Mouse (Mus musculus): ENCODE data around the gene Ppp1ca.

DNA sequence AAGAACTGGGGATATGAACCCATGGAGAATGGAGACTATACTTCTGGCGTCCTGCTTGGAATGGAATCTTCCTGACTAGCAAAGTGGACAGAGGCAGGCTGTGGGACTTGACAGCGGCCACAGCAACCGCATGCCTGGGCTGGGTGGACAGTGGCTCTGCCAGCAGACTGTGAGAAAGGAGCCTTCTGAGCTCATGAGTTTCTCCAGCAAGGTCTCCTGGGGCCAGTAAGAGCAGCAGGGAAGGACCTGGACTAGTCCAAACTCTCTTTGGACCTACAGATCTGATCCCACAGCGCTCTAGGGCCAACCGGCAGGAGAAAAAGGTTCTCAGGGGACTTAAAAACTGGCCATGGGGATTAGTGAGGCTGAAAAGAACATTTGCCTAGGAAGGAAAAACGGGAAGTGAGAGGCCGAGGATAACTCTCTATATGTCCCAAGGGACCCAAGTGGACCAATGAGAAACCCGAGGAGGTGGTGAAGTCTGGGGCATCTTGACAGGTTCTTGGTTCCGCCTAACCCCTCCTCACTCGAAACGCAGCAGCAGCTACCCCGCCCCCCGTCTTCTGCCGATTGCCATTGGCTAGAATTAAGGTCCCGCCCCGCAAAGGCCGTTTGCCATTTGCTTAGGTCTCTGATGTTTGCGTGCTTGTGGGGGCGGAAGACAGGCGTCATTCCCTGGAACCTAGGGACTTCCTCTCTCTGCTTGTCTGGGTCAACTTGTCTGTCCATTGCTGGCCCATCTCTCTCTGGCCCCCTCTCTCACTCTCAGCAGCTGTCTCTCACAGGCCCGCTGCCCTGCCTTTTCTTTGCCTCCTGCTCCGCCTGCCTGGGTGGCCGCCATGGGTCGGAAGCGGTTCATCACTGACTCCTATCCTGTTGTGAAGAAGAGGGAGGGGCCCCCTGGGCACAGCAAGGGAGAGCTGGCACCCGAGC lies 39.7 kb downstream of the Ppp1ca start, which contains the start of gene Pold4:
- no peak for TF ChIP-seq CTCF (IDR thresholded peaks at IDR 0.05; ENCODE audit: low read depth, low read length)
- no peak for TF ChIP-seq TAL1 (conservative IDR thresholded peaks at IDR 0.05; ENCODE audit: low read depth, low read length)
- no peak for TF ChIP-seq GATA1 (IDR thresholded peaks at IDR 0.05; ENCODE audit: borderline replicate concordance, low read length)
- TF ChIP-seq GATA2 (IDR thresholded peaks at IDR 0.05; ENCODE audit: borderline replicate concordance, low read depth, low read length) = no peak

Measured in G1E (cell line).